Mouse (Mus musculus) bone marrow, adult 2 months (tissue): ENCODE data around the gene Cdh11.

Source experiments
- CTCF ChIP-seq: fragments of 200-500 bp; IDR thresholded peaks from 2 replicates; pipeline ENCODE4 v1.5.1; 2011; ENCODE audit warnings: low read length, control low read depth; ENCODE audit not compliant: control insufficient read depth, insufficient read depth
- POLR2A ChIP-seq: fragments of 200-500 bp; IDR thresholded peaks from 2 replicates; pipeline ENCODE4 v1.6.1; 2011; ENCODE audit warnings: low read depth, mild to moderate bottlenecking, control low read depth, low read length, borderline replicate concordance; ENCODE audit not compliant: control insufficient read depth

DNA sequence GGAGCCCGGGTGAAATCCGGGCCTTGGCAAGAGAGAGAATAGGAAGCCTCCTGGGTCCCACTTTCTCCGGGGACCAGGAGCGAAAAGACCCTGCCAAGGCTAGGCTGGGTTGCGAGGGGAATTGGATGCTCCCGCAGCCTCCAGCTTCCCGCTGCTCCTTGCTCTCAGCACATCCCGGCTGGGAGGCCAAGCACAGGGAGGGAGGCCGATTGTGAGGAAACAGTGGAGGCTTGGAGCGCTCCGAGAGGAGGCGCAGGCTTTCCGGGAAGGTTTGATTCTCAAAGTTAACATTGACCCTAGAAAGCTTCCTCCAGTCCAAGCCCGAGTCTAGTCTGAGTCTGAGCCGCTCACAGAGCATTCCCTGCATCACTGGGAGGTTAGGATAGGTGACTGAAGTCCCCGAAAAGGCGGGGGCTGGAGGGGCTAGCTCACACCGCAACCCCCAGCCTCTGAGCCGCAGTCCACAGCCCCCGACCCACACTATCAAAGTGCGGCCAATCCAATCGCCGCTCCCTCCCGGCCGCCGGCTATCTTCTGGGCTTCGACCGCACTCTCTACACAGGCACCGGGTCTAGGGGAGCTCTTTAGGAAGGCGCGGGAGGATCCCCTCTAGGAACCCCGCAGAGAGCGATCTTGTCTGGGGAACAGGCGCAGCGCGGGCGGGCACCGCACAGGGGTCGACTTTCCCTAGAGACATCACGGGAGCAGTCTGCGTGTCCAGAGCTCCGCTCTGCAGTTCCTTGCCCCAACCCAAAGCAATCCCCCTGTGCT is 1.4 kb downstream of the Cdh11 start:
- no peak for TF ChIP-seq CTCF
- no peak for TF ChIP-seq POLR2A
